Mouse (Mus musculus) C2C12 (cell line): ENCODE results near the gene Thegl.

Experiments
- CTCF ChIP-seq: IDR thresholded peaks from one replicate; pipeline ENCODE4 v1.5.1; 2011; ENCODE audit not compliant: control insufficient read depth, insufficient read depth, insufficient read length
- MAX ChIP-seq: IDR thresholded peaks from one replicate; pipeline ENCODE4 v1.6.1; 2011; ENCODE audit warnings: mild to moderate bottlenecking, control low read depth
- USF1 ChIP-seq: IDR thresholded peaks from one replicate; pipeline ENCODE4 v1.6.1; 2011; ENCODE audit warnings: low read depth, mild to moderate bottlenecking, control low read depth, moderate library complexity

GRCm38 (mm10) chr5:77060363-77060762 lies 44.5 kb downstream of the Thegl start:
- no peak for TF ChIP-seq CTCF
- no peak for TF ChIP-seq USF1
- no peak for TF ChIP-seq MAX
